Comparison of ENCODE assay signal across 8 mouse cellular contexts in genomic region chr16:8869715-8870114, GRCm38 (mm10). TPM values are rescaled to one million over a fixed set of nuclear protein-coding genes. Genes with fewer than 3 reads are reported as not detected.
DNase-seq lines count a peak whose midpoint lies in the region; ATAC-seq and TF ChIP-seq lines count a peak whose summit lies in the region.

No protein-coding gene starts in this region.

- WGBS in heart, embryonic 16.5 days, result 31% methylated on average over 2 of the region's 2 CpGs
- 34% methylated on average over 2 of the region's 2 CpGs for WGBS in liver, postnatal 0 days (ENCODE audit: insufficient replicate concordance)

- peak; percentile 48 to 67 for DNase-seq in CD8-positive naive resting alpha-beta T cell, adult 2 months (ENCODE audit: low read depth in 2 of 2, low spot score in 2 of 2)
- peak; percentile 82 for DNase-seq in kidney, postnatal 14 days
- DNase-seq in liver, postnatal 0 days, result peak; percentile 77
- DNase-seq in thymus, adult 18-20 months, result peak; percentile 34 to 37

- TF ChIP-seq CTCF in bone marrow macrophage, adult 2 months (IDR thresholded peaks at IDR 0.05; ENCODE audit: low read depth, low read length), result peak; percentile 95
- TF ChIP-seq CTCF in liver, postnatal 0 days (IDR thresholded peaks at IDR 0.05; ENCODE audit: low read depth), result peak; percentile 88

- H3K36me3 ChIP-seq in heart, embryonic 16.5 days (ENCODE audit: control insufficient read depth, insufficient read depth), result no peaks in the 10 kb centered on the region
- H3K36me3 ChIP-seq in liver, postnatal 0 days (replicated peaks; ENCODE audit: insufficient read depth, low read length), result no peaks in the 10 kb centered on the region

- TF ChIP-seq EP300 in liver, postnatal 0 days (IDR thresholded peaks at IDR 0.05; ENCODE audit: low read depth), result no peak

- no peak for TF ChIP-seq POLR2A in bone marrow macrophage, adult 2 months (IDR thresholded peaks at IDR 0.05; ENCODE audit: borderline replicate concordance, low read depth, low read length)

- no peak overlapping the region for H3K4me3 ChIP-seq in bone marrow macrophage, adult 2 months (ENCODE audit: insufficient read depth, low read length)
- no peak overlapping the region for H3K4me3 ChIP-seq in heart, embryonic 16.5 days (ENCODE audit: low read length)
- no peak overlapping the region for H3K4me3 ChIP-seq in liver, postnatal 0 days (ENCODE audit: low read depth, low read length)

- H3K4me2 ChIP-seq in heart, embryonic 16.5 days (ENCODE audit: low read depth, low read length), result no peak overlapping the region
- H3K4me2 ChIP-seq in liver, postnatal 0 days (ENCODE audit: low read depth, low read length), result no peak overlapping the region

- H3K9me3 ChIP-seq in heart, embryonic 16.5 days (replicated peaks; ENCODE audit: control insufficient read depth, low read length), result no peaks in the 10 kb centered on the region
- no peaks in the 10 kb centered on the region for H3K9me3 ChIP-seq in liver, postnatal 0 days (ENCODE audit: low read length)

- no peaks in the 10 kb centered on the region for H3K27me3 ChIP-seq in heart, embryonic 16.5 days (ENCODE audit: control insufficient read depth, insufficient read depth, low read length)
- H3K27me3 ChIP-seq in liver, postnatal 0 days (ENCODE audit: insufficient read depth, low read length), result no peaks in the 10 kb centered on the region

- no peak overlapping the region for H3K27ac ChIP-seq in bone marrow macrophage, adult 2 months (ENCODE audit: insufficient read depth, low read depth, low read length)
- no peak overlapping the region for H3K27ac ChIP-seq in heart, embryonic 16.5 days (ENCODE audit: low read length)
- no peak overlapping the region for H3K27ac ChIP-seq in liver, postnatal 0 days (ENCODE audit: low read depth)

- H3K4me1 ChIP-seq in bone marrow macrophage, adult 2 months (ENCODE audit: control insufficient read depth, insufficient read depth, low read length), result peaks cover 2% of the 10 kb centered on the region
- H3K4me1 ChIP-seq in heart, embryonic 16.5 days (ENCODE audit: control insufficient read depth, insufficient read depth, low read length), result peaks cover under 1% of the 10 kb centered on the region
- no peaks in the 10 kb centered on the region for H3K4me1 ChIP-seq in liver, postnatal 0 days (ENCODE audit: insufficient read depth)

- H3K9ac ChIP-seq in heart, embryonic 16.5 days (ENCODE audit: low read length), result no peak overlapping the region
- H3K9ac ChIP-seq in liver, postnatal 0 days (replicated peaks), result no peak overlapping the region

- ATAC-seq in erythroblast, adult 5-6 weeks (replicated peaks; ENCODE audit: low FRiP score, poor library complexity, severe bottlenecking), result peak; percentile 75
- peak; percentile 52; the same call in 1 of the 2 replicates for ATAC-seq in heart, embryonic 16.5 days (replicated peaks; ENCODE audit: extremely low read depth, insufficient read depth, low FRiP score)
- ATAC-seq in liver, postnatal 0 days, result peak; percentile 47; the same call in 1 of the 2 replicates
- ATAC-seq in neutrophil, adult 5-6 weeks (ENCODE audit: extremely low read depth, insufficient number of reproducible peaks, low FRiP score, poor library complexity, severe bottlenecking), result peak; percentile 66; the same call in 1 of the 2 replicates

RNA-seq across cellular contexts. Expression of gene 1810013L24Rik, which starts 39.8 kb away (rescaled TPM):
- polyA plus RNA-seq in bone marrow macrophage, adult 2 months (2012; ENCODE audit: insufficient read depth, insufficient read length, missing spikeins), result 49.7 and 54.4 TPM in 2 replicates
- total RNA-seq in erythroblast, adult 5-6 weeks (2015; ENCODE audit: low replicate concordance), result 90.3 and 115 TPM in 2 replicates
- 134 and 157 TPM in 2 replicates for total RNA-seq in erythroblast, adult 5-6 weeks (2017; ENCODE audit: low replicate concordance)
- polyA plus RNA-seq in heart, embryonic 16.5 days (2015; fragmentation: Nextera tagmentation; extraction: Ambion mirVana), result 16.1 and 17.8 TPM in 2 replicates
- polyA plus RNA-seq in liver, postnatal 0 days (2015; fragmentation: Nextera tagmentation; extraction: Ambion mirVana), result 7.1 and 7.5 TPM in 2 replicates
- total RNA-seq in neutrophil, adult 5-6 weeks (2017), result 185 and 198 TPM in 2 replicates
